Mouse (Mus musculus): ENCODE data around the gene Rbm17. TPM values are rescaled to one million over a fixed set of nuclear protein-coding genes. Genes with fewer than 3 reads are reported as not detected.
A peak's percentile ranks its signal among the peaks of the same experiment; 100 is the strongest.

The Rbm17 gene
- 128 and 136 TPM in 2 replicates for polyA plus RNA-seq (2014; fragmentation: Nextera tagmentation; extraction: Ambion mirVana)

DNA sequence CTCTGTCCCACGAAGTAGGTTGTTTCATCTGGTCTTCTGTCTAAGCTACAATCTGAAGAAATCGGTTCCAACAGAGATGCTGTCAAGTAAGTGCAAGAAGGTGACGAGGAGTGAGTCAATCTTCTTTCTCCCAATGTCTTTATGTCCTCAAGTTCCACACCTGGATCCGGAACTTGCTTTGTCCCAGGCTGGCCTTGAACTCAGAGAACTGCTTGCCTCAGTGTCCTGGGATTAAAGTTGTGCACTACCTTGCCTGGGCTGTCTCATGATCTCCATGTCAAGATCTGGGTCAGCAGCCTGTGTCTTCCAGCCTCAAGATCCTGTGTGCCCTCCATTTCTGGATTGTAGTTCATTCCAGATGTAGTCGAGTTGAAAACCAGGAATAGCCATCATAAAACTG, at the start of gene Rbm17:
Gene Rbm17, minus strand, starts transcription at position 101 of the 400 bp plus-strand sequence.
- H3K27ac ChIP-seq (replicated peaks; ENCODE audit: low read depth, low read length) = peak within 1 kb of the TSS; percentile 72
- no peak for ATAC-seq (ENCODE audit: low read depth)
- H3K4me1 ChIP-seq (ENCODE audit: control insufficient read depth, insufficient read depth, low read length) = 0 out of 2 replicates have a peak, but pooled peaks cover 3% of the 10 kb centered on the region
- peaks cover 23% of the 10 kb centered on the region for H3K36me3 ChIP-seq (ENCODE audit: control insufficient read depth, insufficient read depth, low read length)
- no peaks in the 10 kb centered on the region for H3K9me3 ChIP-seq (ENCODE audit: control insufficient read depth, low read length)
- peak within 1 kb of the TSS; percentile 95 for H3K4me3 ChIP-seq (ENCODE audit: low read depth, low read length)
- H3K4me2 ChIP-seq (ENCODE audit: low read depth, low read length) = peak within 1 kb of the TSS; percentile 61; the same call in 1 of the 2 replicates
- peak within 1 kb of the TSS; percentile 99 for H3K9ac ChIP-seq (ENCODE audit: low read depth, low read length)
- WGBS = 86% methylated on average over 5 of the region's 5 CpGs
- no peak for DNase-seq (ENCODE audit: low spot score)
- H3K27me3 ChIP-seq (replicated peaks; ENCODE audit: control insufficient read depth, insufficient read depth, low read length) = no peaks in the 10 kb centered on the region

GRCm38 (mm10) chr2:11653330-11653729, 49.4 kb upstream of the Rbm17 start:
- WGBS = 44% methylated on average over 6 of the region's 6 CpGs
- H3K4me1 ChIP-seq (ENCODE audit: control insufficient read depth, insufficient read depth, low read length) = no peaks in the 10 kb centered on the region
- no peak for DNase-seq (ENCODE audit: low spot score)

DNA sequence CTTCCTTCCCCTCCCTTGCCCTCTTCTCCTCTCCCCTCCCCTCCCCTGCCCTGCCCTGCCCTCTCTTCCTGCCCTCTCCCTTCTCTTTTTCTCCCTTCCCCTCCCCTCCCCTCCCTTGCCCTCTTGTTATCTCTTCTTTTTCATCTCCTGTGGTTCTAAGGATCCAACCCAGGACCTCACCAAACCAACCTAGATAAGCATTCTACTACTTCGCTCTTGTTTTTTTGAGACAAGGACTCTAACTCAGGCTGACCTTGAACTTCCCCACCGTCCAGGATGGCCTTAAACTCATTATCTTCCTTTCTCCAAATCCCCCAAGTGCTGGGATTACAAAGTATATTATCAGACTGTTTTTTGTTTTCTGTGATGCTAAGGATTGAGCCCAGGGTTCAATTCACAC, 48.8 kb upstream of the Rbm17 start:
- 75% methylated on average over 2 of the region's 2 CpGs for WGBS
- DNase-seq (ENCODE audit: low spot score) = no peak
- no peak overlapping the region for H3K27ac ChIP-seq (replicated peaks; ENCODE audit: low read depth, low read length)
- ATAC-seq (ENCODE audit: low read depth) = no peak
- no peaks in the 10 kb centered on the region for H3K27me3 ChIP-seq (replicated peaks; ENCODE audit: control insufficient read depth, insufficient read depth, low read length)
- H3K9me3 ChIP-seq (ENCODE audit: control insufficient read depth, low read length) = no peaks in the 10 kb centered on the region
- no peaks in the 10 kb centered on the region for H3K36me3 ChIP-seq (ENCODE audit: control insufficient read depth, insufficient read depth, low read length)
- H3K4me2 ChIP-seq (ENCODE audit: low read depth, low read length) = no peak overlapping the region
- H3K4me1 ChIP-seq (ENCODE audit: control insufficient read depth, insufficient read depth, low read length) = no peaks in the 10 kb centered on the region
- no peak overlapping the region for H3K9ac ChIP-seq (ENCODE audit: low read depth, low read length)
- no peak overlapping the region for H3K4me3 ChIP-seq (ENCODE audit: low read depth, low read length)

More at GRCm38 (mm10) chr2:11653330-11653729, 49.4 kb upstream of the Rbm17 start:
- Histone ChIP-seq H3K36me3 (ENCODE audit: control insufficient read depth, insufficient read depth, low read length) (no peaks in the 10 kb centered on the region), H3K9ac (ENCODE audit: low read depth, low read length) (no peak overlapping the region), H3K27me3 (replicated peaks; ENCODE audit: control insufficient read depth, insufficient read depth, low read length) (no peaks in the 10 kb centered on the region), H3K9me3 (ENCODE audit: control insufficient read depth, low read length) (no peaks in the 10 kb centered on the region), H3K27ac (replicated peaks; ENCODE audit: low read depth, low read length) (no peak overlapping the region), H3K4me3 (ENCODE audit: low read depth, low read length) (no peak overlapping the region), H3K4me2 (ENCODE audit: low read depth, low read length) (no peak overlapping the region)
- ATAC-seq (ENCODE audit: low read depth) = no peak

GRCm38 (mm10) chr2:11652196-11652595, 48.2 kb upstream of the Rbm17 start:
- no peak overlapping the region for H3K27ac ChIP-seq (replicated peaks; ENCODE audit: low read depth, low read length)
- no peak overlapping the region for H3K4me3 ChIP-seq (ENCODE audit: low read depth, low read length)
- no peak overlapping the region for H3K9ac ChIP-seq (ENCODE audit: low read depth, low read length)
- no peaks in the 10 kb centered on the region for H3K36me3 ChIP-seq (ENCODE audit: control insufficient read depth, insufficient read depth, low read length)
- DNase-seq (ENCODE audit: low spot score) = no peak
- no peak for ATAC-seq (ENCODE audit: low read depth)
- WGBS = 84% methylated on average over 3 of the region's 3 CpGs
- H3K27me3 ChIP-seq (replicated peaks; ENCODE audit: control insufficient read depth, insufficient read depth, low read length) = no peaks in the 10 kb centered on the region
- no peaks in the 10 kb centered on the region for H3K9me3 ChIP-seq (ENCODE audit: control insufficient read depth, low read length)
- H3K4me2 ChIP-seq (ENCODE audit: low read depth, low read length) = no peak overlapping the region
- no peaks in the 10 kb centered on the region for H3K4me1 ChIP-seq (ENCODE audit: control insufficient read depth, insufficient read depth, low read length)

DNA sequence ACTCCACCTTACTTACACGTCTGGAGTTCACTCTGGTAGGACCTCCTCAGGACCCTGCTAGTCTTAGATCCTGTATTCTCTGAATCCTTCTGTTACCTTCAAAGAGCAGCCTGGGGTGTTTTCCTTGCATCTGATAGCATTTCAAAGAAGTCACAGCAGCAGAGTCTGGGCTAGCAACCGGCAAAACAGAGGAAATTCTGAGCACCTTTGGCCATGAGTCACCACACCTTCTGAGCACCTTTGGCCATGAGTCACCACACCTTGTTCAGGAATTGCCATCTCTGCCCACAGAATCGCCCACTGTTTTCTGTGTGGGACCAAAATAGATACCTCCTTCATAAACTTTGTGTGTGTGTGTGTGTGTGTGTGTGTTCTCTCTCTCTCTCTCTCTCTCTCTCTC, 47.5 kb upstream of the Rbm17 start:
- H3K36me3 ChIP-seq (ENCODE audit: control insufficient read depth, insufficient read depth, low read length) = no peaks in the 10 kb centered on the region
- DNase-seq (ENCODE audit: low spot score) (no peak), ATAC-seq (ENCODE audit: low read depth) (no peak)
- 43% methylated on average over 3 of the region's 3 CpGs for WGBS
- no peaks in the 10 kb centered on the region for H3K9me3 ChIP-seq (ENCODE audit: control insufficient read depth, low read length)
- no peak overlapping the region for H3K9ac ChIP-seq (ENCODE audit: low read depth, low read length)
- H3K27me3 ChIP-seq (replicated peaks; ENCODE audit: control insufficient read depth, insufficient read depth, low read length) = no peaks in the 10 kb centered on the region
- H3K4me3 ChIP-seq (ENCODE audit: low read depth, low read length) = no peak overlapping the region
- no peak overlapping the region for H3K27ac ChIP-seq (replicated peaks; ENCODE audit: low read depth, low read length)
- H3K4me2 ChIP-seq (ENCODE audit: low read depth, low read length) = no peak overlapping the region
- no peaks in the 10 kb centered on the region for H3K4me1 ChIP-seq (ENCODE audit: control insufficient read depth, insufficient read depth, low read length)

DNA sequence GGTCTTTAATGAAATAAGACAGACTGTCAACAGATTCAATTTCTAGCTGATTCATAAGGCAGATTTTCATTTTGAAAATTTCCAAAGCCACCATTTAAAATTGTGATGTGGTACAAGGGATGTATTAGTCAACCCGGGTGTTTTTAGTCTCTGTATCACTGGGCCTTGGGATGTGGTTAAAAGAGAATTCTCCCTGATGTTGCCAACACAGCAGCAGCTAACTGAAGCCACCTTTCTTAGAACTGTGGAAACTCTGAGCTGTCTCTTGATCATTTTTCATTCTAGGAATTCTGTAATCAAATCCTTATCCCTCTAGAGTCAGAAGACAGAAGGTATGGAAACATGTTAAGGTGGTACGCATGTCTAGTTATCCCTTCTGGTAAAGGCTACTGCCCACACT, 41.3 kb upstream of the Rbm17 start:
- no peak for ATAC-seq (ENCODE audit: low read depth)

GRCm38 (mm10) chr2:11644057-11644456, 40.1 kb upstream of the Rbm17 start:
- DNase-seq (ENCODE audit: low spot score) (no peak), ATAC-seq (ENCODE audit: low read depth) (no peak)
- WGBS = 83% methylated on average over 1 of the region's 1 CpGs
- Histone ChIP-seq H3K4me1 (ENCODE audit: control insufficient read depth, insufficient read depth, low read length) (no peaks in the 10 kb centered on the region), H3K9me3 (ENCODE audit: control insufficient read depth, low read length) (no peaks in the 10 kb centered on the region), H3K4me2 (ENCODE audit: low read depth, low read length) (no peak overlapping the region), H3K27ac (replicated peaks; ENCODE audit: low read depth, low read length) (no peak overlapping the region), H3K36me3 (ENCODE audit: control insufficient read depth, insufficient read depth, low read length) (no peaks in the 10 kb centered on the region), H3K4me3 (ENCODE audit: low read depth, low read length) (no peak overlapping the region), H3K27me3 (replicated peaks; ENCODE audit: control insufficient read depth, insufficient read depth, low read length) (no peaks in the 10 kb centered on the region), H3K9ac (ENCODE audit: low read depth, low read length) (no peak overlapping the region)

More for the DNA sequence above, 41.3 kb upstream of the Rbm17 start:
- Histone ChIP-seq H3K27ac (replicated peaks; ENCODE audit: low read depth, low read length) (no peak overlapping the region), H3K4me3 (ENCODE audit: low read depth, low read length) (no peak overlapping the region), H3K4me1 (ENCODE audit: control insufficient read depth, insufficient read depth, low read length) (no peaks in the 10 kb centered on the region), H3K9me3 (ENCODE audit: control insufficient read depth, low read length) (no peaks in the 10 kb centered on the region), H3K27me3 (replicated peaks; ENCODE audit: control insufficient read depth, insufficient read depth, low read length) (no peaks in the 10 kb centered on the region), H3K9ac (ENCODE audit: low read depth, low read length) (no peak overlapping the region), H3K36me3 (ENCODE audit: control insufficient read depth, insufficient read depth, low read length) (no peaks in the 10 kb centered on the region), H3K4me2 (ENCODE audit: low read depth, low read length) (no peak overlapping the region)
- no peak for DNase-seq (ENCODE audit: low spot score)
- WGBS = 80% methylated on average over 2 of the region's 2 CpGs

- no peaks in the 10 kb centered on the region for H3K9me3 ChIP-seq (ENCODE audit: control insufficient read depth, low read length)
- no peaks in the 10 kb centered on the region for H3K27me3 ChIP-seq (replicated peaks; ENCODE audit: control insufficient read depth, insufficient read depth, low read length)
- no peak within 1 kb of the TSS for H3K27ac ChIP-seq (replicated peaks; ENCODE audit: low read depth, low read length)
- no peak for ATAC-seq (ENCODE audit: low read depth)
- DNase-seq (ENCODE audit: low spot score) = no peak
- no peak within 1 kb of the TSS for H3K4me3 ChIP-seq (ENCODE audit: low read depth, low read length)
- no peaks in the 10 kb centered on the region for H3K36me3 ChIP-seq (ENCODE audit: control insufficient read depth, insufficient read depth, low read length)
- no peak within 1 kb of the TSS for H3K4me2 ChIP-seq (ENCODE audit: low read depth, low read length)
- H3K9ac ChIP-seq (ENCODE audit: low read depth, low read length) = no peak within 1 kb of the TSS
- H3K4me1 ChIP-seq (ENCODE audit: control insufficient read depth, insufficient read depth, low read length) = no peaks in the 10 kb centered on the region
- 79% methylated on average over 3 of the region's 3 CpGs for WGBS
These were observed 38.5 kb upstream of the Rbm17 start, which contains the start of gene Il2ra for GRCm38 (mm10) chr2:11642451-11642941. Gene Il2ra, plus strand, starts transcription at chr2:11642807.

- DNase-seq (ENCODE audit: low spot score) = no peak
- Histone ChIP-seq H3K4me3 (ENCODE audit: low read depth, low read length) (no peak overlapping the region), H3K4me1 (ENCODE audit: control insufficient read depth, insufficient read depth, low read length) (no peaks in the 10 kb centered on the region), H3K4me2 (ENCODE audit: low read depth, low read length) (no peak overlapping the region), H3K27me3 (replicated peaks; ENCODE audit: control insufficient read depth, insufficient read depth, low read length) (no peaks in the 10 kb centered on the region), H3K9me3 (ENCODE audit: control insufficient read depth, low read length) (no peaks in the 10 kb centered on the region), H3K27ac (replicated peaks; ENCODE audit: low read depth, low read length) (no peak overlapping the region), H3K9ac (ENCODE audit: low read depth, low read length) (no peak overlapping the region), H3K36me3 (ENCODE audit: control insufficient read depth, insufficient read depth, low read length) (no peaks in the 10 kb centered on the region)
- no peak for ATAC-seq (ENCODE audit: low read depth)
- 71% methylated on average over 1 of the region's 1 CpGs for WGBS
These were observed 33.2 kb upstream of the Rbm17 start for GRCm38 (mm10) chr2:11637115-11637514.
